Mouse (Mus musculus): Measurements from ENCODE around the gene Prdx1.

- TF ChIP-seq CTCF (IDR thresholded peaks at IDR 0.05; ENCODE audit: borderline replicate concordance, control insufficient read depth, extremely low read depth, insufficient read depth, low read length, poor library complexity) (peak; percentile 84; the same call in 1 of the 2 replicates), POLR2A (IDR thresholded peaks at IDR 0.05; ENCODE audit: control insufficient read depth, extremely low read depth, insufficient read depth, low read length, poor library complexity) (peak; percentile 94)
Measured at GRCm38 (mm10) chr4:116685402-116686061, at the start of gene Prdx1.

Data from thymus, adult 2 months (tissue).